Mouse (Mus musculus) liver, embryonic 11.5 days (tissue): ENCODE measurements around the gene Cst3. TPM values are rescaled to one million over a fixed set of nuclear protein-coding genes. Genes with fewer than 3 reads are reported as not detected.

ENCODE experiments used
- ATAC-seq: fragments of 200-750 bp; cut with Nextera tagmentation; replicated peaks from 2 replicates; pipeline ENCODE4 v1.8.0; 2017; ENCODE audit warnings: moderate number of reproducible peaks, mild to moderate bottlenecking, moderate TSS enrichment, moderate library complexity; ENCODE audit not compliant: low FRiP score
- DNase-seq: peaks from one replicate; pipeline ENCODE4 v3.0.0-alpha.2; 2017; ENCODE audit warnings: low spot score
- H3K27ac ChIP-seq: fragments of 300-500 bp; sonication (generic); 2 replicates; pipeline ENCODE4 v1.5.1; 2014; ENCODE audit warnings: mild to moderate bottlenecking, low read depth, low read length, control low read depth
- H3K27me3 ChIP-seq: fragments of 300-500 bp; sonication (generic); replicated peaks from 2 replicates; pipeline ENCODE4 v1.6.1; 2014; ENCODE audit warnings: low read length, mixed read lengths; ENCODE audit not compliant: control insufficient read depth, insufficient read depth
- H3K36me3 ChIP-seq: fragments of 300-500 bp; sonication (generic); 2 replicates; pipeline ENCODE4 v1.6.1; 2014; ENCODE audit warnings: mild to moderate bottlenecking, low read length, moderate library complexity, mixed read lengths; ENCODE audit not compliant: control insufficient read depth, insufficient read depth
- H3K4me1 ChIP-seq: fragments of 300-500 bp; sonication (generic); replicated peaks from 2 replicates; pipeline ENCODE4 v1.6.1; 2014; ENCODE audit warnings: low read length, mixed read lengths; ENCODE audit not compliant: control insufficient read depth, insufficient read depth
- H3K4me2 ChIP-seq: fragments of 300-500 bp; sonication (generic); 2 replicates; pipeline ENCODE4 v1.6.1; 2014; ENCODE audit warnings: mild to moderate bottlenecking, control low read depth, moderate library complexity
- H3K4me3 ChIP-seq: fragments of 300-500 bp; sonication (generic); 2 replicates; pipeline ENCODE4 v1.5.1; 2014; ENCODE audit warnings: low read depth, low read length, control low read depth
- H3K9ac ChIP-seq: fragments of 300-500 bp; sonication (generic); 2 replicates; pipeline ENCODE4 v1.6.1; 2014; ENCODE audit warnings: low read depth, low read length, control low read depth
- H3K9me3 ChIP-seq: fragments of 300-500 bp; sonication (generic); 2 replicates; pipeline ENCODE4 v1.6.1; 2016; ENCODE audit warnings: low read length, inconsistent platforms, mixed read lengths; ENCODE audit not compliant: control insufficient read depth
- WGBS: fragments of 180-500 bp; shearing (Covaris S2); extraction: QIAGEN DNeasy Blood & Tissue Kit; methylation state at CpG from one replicate; pipeline ENCODE4 v1.1.7; 2014; 5-methylcytosine and 5-hydroxymethylcytosine counted together
- polyA plus RNA-seq: library from polyadenylated mRNA; unstranded; fragments of >200 nt; fragmentation: Nextera tagmentation; extraction: Ambion mirVana; gene quantifications from 2 replicates; pipeline ENCODE4 v1.2.1, GENCODE M21; 2014

Gene Cst3
- 209 and 224 TPM in 2 replicates for polyA plus RNA-seq

DNA sequence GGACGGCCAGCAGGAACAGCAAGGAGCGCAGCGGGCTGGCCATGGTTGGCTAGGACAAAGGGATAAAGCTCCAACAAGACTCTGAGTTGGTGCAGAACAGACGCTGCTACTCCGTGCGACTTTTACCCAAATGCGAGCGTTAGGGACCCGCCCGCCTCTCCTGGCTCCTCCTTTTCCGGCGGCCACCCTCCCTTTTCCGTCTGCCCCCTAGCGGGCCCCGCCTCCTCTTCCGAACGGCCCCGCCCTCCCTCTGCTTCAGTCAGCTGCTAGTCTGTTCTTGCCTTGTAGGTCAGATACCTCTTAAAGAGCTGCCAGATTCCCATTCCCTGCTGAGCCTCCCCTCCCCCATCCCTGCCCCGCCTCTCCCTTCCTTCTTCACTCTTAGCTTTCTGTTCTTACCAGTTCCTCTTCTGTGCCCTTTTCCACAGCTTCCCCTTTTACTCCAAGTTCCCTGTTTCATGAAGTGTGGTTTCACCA, at the start of gene Cst3:
Cst3 (minus strand) TSS at position 358 of the 477 bp plus-strand sequence.
- H3K4me1 ChIP-seq: peaks cover 17% of the 10 kb centered on the region
- peak within 1 kb of the TSS; percentile 66 for H3K4me2 ChIP-seq
- H3K27ac ChIP-seq: peak within 1 kb of the TSS; percentile 51
- no peaks in the 10 kb centered on the region for H3K27me3 ChIP-seq
- peak; percentile 97 for ATAC-seq
- under 1% methylated on average over 17 of the region's 19 CpGs for WGBS
- H3K9ac ChIP-seq: peak within 1 kb of the TSS; percentile 69
- H3K36me3 ChIP-seq: 0 out of 2 replicates have a peak, but pooled peaks cover 2% of the 10 kb centered on the region
- no peaks in the 10 kb centered on the region for H3K9me3 ChIP-seq
- peak within 1 kb of the TSS; percentile 70 for H3K4me3 ChIP-seq
- DNase-seq: peak; percentile 89

DNA sequence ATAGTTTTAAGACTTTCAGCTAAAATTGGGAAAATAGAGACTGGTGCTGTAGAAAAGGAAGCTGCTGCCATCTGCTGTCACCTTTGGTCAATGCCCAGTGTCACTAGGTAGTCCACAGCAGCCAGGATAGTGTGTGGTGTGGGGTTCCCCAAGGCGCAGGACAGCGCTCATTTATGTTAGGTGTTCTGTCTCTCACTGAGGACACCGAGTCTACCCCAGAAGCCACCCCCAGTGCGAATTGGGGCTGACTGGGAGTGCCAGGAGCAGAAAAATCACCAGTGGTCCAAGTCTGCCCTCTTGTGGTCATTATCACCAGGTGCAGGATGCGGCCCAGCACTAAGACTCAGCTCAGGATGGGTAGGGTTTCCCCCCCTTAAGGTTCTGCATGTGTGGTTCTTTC, 26.8 kb upstream of the Cst3 start:
- Histone ChIP-seq H3K9me3 (no peaks in the 10 kb centered on the region), H3K27ac (no peak overlapping the region), H3K4me2 (no peak overlapping the region), H3K36me3 (no peaks in the 10 kb centered on the region), H3K4me1 (no peaks in the 10 kb centered on the region), H3K4me3 (no peak overlapping the region), H3K9ac (no peak overlapping the region), H3K27me3 (no peaks in the 10 kb centered on the region)
- 8% methylated on average over 5 of the region's 5 CpGs for WGBS
- peak; percentile 52 for DNase-seq
- peak; percentile 79 for ATAC-seq

GRCm38 (mm10) chr2:148900305-148900704, 24.8 kb upstream of the Cst3 start:
- 56% methylated on average over 4 of the region's 4 CpGs for WGBS

GRCm38 (mm10) chr2:148896219-148896618, 20.7 kb upstream of the Cst3 start:
- ATAC-seq (no peak), DNase-seq (no peak)
- no peaks in the 10 kb centered on the region for H3K27me3 ChIP-seq
- no peaks in the 10 kb centered on the region for H3K9me3 ChIP-seq
- H3K27ac ChIP-seq: no peak overlapping the region
- H3K4me2 ChIP-seq: no peak overlapping the region
- H3K4me1 ChIP-seq: no peaks in the 10 kb centered on the region
- no peaks in the 10 kb centered on the region for H3K36me3 ChIP-seq
- H3K9ac ChIP-seq: no peak overlapping the region
- WGBS: 61% methylated on average over 1 of the region's 1 CpGs
- H3K4me3 ChIP-seq: no peak overlapping the region

More at GRCm38 (mm10) chr2:148900305-148900704, 24.8 kb upstream of the Cst3 start:
- no peaks in the 10 kb centered on the region for H3K27me3 ChIP-seq
- H3K4me1 ChIP-seq: no peaks in the 10 kb centered on the region
- H3K9ac ChIP-seq: no peak overlapping the region
- DNase-seq (no peak), ATAC-seq (no peak)
- no peaks in the 10 kb centered on the region for H3K36me3 ChIP-seq
- H3K4me3 ChIP-seq: no peak overlapping the region
- no peak overlapping the region for H3K4me2 ChIP-seq
- H3K9me3 ChIP-seq: no peaks in the 10 kb centered on the region
- H3K27ac ChIP-seq: no peak overlapping the region

DNA sequence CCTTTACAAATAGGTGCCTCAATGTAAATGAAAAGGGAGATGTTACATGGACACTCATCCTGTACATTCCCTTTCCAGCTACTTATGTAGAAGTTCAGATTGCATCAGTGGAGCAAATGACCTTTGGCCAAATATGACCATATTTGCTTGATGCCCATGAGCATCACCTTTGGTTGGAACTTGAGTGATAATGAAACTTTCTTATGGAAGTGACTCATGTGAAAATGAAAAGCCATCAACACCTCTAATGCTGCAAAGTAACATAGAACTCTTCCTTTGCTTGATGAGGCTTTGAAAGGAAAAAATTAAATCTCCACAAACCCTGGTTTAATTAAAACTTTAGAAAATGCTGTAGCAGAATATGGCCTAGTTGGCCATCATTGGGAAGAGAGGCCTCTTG, 17.6 kb upstream of the Cst3 start:
- no peak overlapping the region for H3K4me2 ChIP-seq
- no peak overlapping the region for H3K27ac ChIP-seq
- no peaks in the 10 kb centered on the region for H3K27me3 ChIP-seq
- DNase-seq: no peak
- H3K4me1 ChIP-seq: no peaks in the 10 kb centered on the region
- no peak for ATAC-seq
- H3K9ac ChIP-seq: no peak overlapping the region
- H3K9me3 ChIP-seq: no peaks in the 10 kb centered on the region
- no peak overlapping the region for H3K4me3 ChIP-seq
- no peaks in the 10 kb centered on the region for H3K36me3 ChIP-seq

DNA sequence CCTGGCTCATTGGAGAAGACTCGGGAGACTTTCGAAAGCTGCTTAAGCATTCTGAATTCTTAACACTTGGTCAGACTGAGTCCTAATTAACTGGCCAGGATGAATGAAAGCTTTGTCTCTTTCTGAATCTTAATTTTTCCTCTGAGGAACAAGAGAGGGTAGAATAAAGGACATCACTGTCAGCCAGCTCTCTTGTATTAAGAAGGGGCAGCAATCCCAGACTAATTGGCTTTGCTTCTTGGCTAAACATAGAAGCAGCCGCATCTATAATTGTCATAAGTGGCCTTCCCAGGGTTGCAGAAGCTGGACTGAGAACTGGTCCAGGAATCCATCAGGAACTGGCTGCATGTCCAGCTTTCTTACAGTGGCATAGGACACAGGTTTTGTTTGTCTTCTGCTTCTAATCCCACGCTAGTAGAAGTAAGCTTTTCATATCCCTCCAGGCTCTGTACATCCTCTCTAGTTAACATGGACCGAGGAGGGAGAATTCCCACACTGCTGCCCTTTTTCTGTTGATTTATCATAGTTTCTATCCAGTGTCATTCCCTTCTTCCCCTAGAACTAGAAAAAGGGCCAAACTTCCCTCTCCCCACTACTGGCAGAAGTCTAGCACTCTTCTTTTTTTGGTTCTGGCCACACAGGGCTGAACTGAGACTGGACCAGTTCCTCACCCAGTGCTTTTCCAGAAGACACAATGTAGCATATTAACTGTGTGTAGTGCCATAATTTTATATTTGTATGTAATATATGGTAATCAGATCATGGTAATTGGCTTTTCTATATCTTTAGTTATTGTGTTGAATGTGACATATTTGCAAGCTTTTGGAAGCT, 14.7 kb upstream of the Cst3 start:
- no peaks in the 10 kb centered on the region for H3K4me1 ChIP-seq
- 85% methylated on average over 5 of the region's 5 CpGs for WGBS
- H3K9me3 ChIP-seq: no peaks in the 10 kb centered on the region
- no peak overlapping the region for H3K4me3 ChIP-seq
- DNase-seq (no peak), ATAC-seq (no peak)
- H3K9ac ChIP-seq: no peak overlapping the region
- H3K27me3 ChIP-seq: no peaks in the 10 kb centered on the region
- no peaks in the 10 kb centered on the region for H3K36me3 ChIP-seq
- H3K4me2 ChIP-seq: no peak overlapping the region
- H3K27ac ChIP-seq: no peak overlapping the region

GRCm38 (mm10) chr2:148889331-148890010, 14.0 kb upstream of the Cst3 start:
- ATAC-seq: no peak
- Histone ChIP-seq H3K9me3 (no peaks in the 10 kb centered on the region), H3K4me3 (no peak overlapping the region), H3K4me2 (no peak overlapping the region), H3K36me3 (no peaks in the 10 kb centered on the region), H3K4me1 (no peaks in the 10 kb centered on the region), H3K27me3 (no peaks in the 10 kb centered on the region), H3K27ac (no peak overlapping the region), H3K9ac (no peak overlapping the region)
- 76% methylated on average over 3 of the region's 3 CpGs for WGBS
- DNase-seq: no peak

GRCm38 (mm10) chr2:148888872-148889271, 13.4 kb upstream of the Cst3 start:
- H3K4me3 ChIP-seq: no peak overlapping the region
- no peak for ATAC-seq
- no peak overlapping the region for H3K9ac ChIP-seq

More at GRCm38 (mm10) chr2:148888872-148889271, 13.4 kb upstream of the Cst3 start:
- no peak overlapping the region for H3K27ac ChIP-seq
- H3K4me1 ChIP-seq: no peaks in the 10 kb centered on the region
- WGBS: 79% methylated on average over 3 of the region's 3 CpGs
- H3K4me2 ChIP-seq: no peak overlapping the region
- no peaks in the 10 kb centered on the region for H3K9me3 ChIP-seq
- H3K36me3 ChIP-seq: no peaks in the 10 kb centered on the region
- no peak for DNase-seq
- no peaks in the 10 kb centered on the region for H3K27me3 ChIP-seq
